Mouse (Mus musculus): Measurements from ENCODE around the gene Prps2.
A peak's percentile ranks its signal among the peaks of the same experiment; 100 is the strongest.
"Not testable (repeated sequence)": the region's sequence is repeated elsewhere in the genome, so short reads cannot be mapped to it uniquely, and the experiment has no call there.

Prps2 gene

DNA sequence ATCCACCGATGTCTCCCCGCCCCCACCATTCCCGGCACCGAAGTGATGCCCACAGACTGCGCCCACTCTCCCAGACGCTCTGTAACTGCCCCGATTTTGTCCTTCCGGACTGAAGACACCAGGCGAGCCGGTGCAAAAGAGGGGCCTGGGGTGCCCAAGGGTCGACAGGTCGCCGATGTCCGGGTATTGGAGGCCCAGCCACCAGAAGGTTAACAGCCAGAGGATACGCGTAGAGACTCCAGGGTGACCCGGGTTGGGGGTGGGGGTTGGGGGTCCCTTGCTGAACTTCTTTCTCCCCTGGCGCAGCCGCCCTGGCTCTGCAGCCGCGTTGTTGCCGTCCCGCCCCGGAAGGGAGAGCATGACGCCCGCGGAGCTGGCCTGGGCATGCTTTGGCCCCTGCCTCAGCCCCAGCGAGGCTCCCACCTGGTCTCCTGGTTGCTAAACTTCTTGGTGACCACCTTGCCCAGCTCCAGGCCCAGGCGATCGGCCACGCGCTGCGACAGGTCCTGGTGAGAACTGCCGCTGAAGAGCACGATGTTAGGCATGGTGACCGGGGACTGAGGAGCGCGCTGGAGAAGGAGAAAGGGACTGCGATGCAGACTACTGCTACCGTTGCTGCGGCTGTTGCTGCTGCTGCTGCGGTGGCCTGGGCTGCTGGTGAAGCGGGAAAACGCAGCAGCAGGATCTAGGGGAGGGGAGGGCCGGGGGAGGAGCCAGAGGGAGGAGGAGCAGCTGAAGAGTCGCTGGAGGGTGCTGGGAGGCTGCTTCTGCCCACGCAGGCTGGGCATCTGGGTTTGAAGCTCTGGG, at the start of gene Prps2:
TSS of gene Prps2 (minus strand) at position 703 of the 807 bp plus-strand sequence.
- DNase-seq = peak; percentile 31

DNA sequence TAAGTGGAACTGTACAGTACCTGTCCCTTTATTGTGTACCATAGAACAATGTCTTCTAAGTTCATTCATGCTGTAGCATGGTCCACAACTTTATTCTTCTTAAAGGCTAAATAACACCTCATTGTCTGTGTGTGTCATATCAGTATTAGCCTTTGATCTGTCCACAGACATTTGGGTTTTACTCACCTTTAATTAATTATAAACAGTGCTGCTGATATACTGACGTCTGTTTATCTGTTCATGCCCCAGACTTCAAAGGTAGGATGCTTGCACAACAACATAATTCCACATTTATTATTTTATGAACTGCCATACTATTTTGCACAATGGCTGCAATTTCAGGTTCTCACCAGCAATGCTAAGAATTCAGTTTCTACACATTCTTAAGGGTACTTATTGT, 35.1 kb upstream of the Prps2 start:
- no peak for DNase-seq

DNA sequence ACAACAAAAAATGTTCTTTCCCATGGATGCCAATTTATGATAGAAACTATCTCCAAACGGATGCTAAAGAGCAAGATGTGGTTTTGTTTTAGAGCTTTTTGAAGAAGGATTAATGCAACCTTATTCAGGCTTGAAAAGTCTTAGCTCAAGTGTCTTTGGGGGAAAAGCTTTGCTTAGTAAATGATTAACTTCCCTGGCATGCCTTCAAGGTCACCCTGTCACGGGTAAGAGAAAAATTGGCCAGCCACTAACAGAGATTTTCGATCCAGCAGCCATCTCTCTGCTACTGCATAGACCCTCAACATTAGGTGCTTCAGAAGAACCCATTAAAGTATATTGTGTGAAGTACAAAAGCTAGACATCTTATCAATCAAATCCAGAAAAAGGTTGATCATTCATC, 12.4 kb upstream of the Prps2 start:
- peak; percentile 77 for DNase-seq

DNA sequence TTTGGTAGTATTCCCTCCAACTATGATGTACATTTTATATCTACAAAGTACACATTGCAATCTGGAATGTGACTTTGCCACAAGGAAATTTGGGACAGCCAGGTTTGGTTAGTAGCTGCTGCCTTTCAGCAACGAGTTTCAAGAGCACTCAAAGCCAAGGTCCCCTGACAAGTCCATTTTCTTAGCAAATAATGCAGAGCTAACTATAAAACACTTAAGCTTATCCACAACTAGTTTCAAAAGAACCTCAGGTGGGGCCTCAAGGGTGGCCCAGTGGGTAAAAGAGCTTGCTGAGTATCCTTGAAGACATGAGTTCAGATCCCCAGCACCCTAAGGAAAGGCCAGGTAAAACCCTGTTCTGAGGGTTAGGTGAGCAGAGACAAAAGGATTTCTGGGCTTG, 4.1 kb upstream of the Prps2 start:
- DNase-seq = no peak

- no peak for DNase-seq
Observed at GRCm38 (mm10) chrX:167382854-167383186, 271 bp upstream of the Prps2 start.

GRCm38 (mm10) chrX:167381583-167382046, 934 bp downstream of the Prps2 start:
- peak; percentile 18 for DNase-seq

DNA sequence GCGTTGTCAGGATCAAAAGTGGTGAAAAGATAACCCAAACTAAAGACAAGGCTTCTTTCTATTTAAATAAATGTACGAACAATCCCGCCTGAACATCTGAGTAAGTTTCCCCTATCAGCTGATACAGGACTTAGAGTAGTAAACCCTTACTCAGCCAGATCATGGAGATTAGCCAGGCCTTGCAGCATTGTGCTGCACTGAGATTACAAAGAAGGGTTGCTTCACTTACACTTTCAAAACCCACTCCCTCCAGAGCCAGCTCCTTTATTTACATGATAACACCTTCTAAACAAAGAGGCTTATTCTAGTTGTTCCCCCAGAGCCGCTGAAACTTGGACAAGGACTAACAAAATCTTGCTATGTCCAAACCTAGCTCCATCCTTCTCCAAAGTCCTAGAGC, 2.5 kb downstream of the Prps2 start:
- no peak for DNase-seq

GRCm38 (mm10) chrX:167361231-167361630, 21.3 kb downstream of the Prps2 start:
- not testable (repeated sequence) for DNase-seq

GRCm38 (mm10) chrX:167359704-167360103, 22.8 kb downstream of the Prps2 start:
- no peak for DNase-seq

DNA sequence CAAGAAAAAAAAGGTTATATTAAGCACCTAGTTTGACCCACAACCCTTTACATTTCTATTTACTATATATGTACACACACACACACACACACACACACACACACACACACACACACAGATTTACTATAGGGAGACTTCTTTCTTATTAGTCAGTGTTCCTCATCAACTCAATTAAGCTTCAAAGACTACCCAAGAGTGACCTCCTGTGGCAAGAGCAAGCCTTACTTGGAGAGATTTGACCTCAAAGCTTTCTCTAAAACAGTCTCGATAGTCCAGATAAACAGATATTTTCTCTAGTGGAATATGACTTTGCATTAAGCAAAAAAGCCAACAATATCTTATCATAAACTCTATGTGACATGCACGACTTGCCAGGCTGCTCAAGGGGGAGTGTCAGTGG, 25.1 kb downstream of the Prps2 start:
- DNase-seq = peak; percentile 22

- DNase-seq = no peak
Observed at GRCm38 (mm10) chrX:167355965-167356364, 26.6 kb downstream of the Prps2 start.

DNA sequence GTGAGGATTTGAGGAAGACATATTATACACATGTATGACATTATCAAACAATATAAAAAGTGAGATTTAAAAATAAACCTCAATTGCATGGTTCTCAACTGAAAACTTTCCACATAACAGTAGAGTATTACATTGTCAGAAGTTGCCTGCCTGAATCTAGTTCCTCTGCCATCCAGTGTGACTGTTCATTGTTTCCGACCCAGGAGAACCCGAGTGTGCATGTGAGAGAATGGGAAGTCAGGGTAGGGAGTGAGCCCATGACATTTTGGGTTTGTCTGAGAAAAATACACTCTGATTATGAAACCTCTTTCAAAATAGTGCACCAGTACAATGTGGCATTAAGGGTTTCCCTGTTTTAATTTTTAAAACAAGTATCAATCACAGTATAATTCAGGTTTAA, 28.9 kb downstream of the Prps2 start:
- no peak for DNase-seq

- DNase-seq = no peak
Observed at GRCm38 (mm10) chrX:167346440-167346839, 36.1 kb downstream of the Prps2 start.

DNA sequence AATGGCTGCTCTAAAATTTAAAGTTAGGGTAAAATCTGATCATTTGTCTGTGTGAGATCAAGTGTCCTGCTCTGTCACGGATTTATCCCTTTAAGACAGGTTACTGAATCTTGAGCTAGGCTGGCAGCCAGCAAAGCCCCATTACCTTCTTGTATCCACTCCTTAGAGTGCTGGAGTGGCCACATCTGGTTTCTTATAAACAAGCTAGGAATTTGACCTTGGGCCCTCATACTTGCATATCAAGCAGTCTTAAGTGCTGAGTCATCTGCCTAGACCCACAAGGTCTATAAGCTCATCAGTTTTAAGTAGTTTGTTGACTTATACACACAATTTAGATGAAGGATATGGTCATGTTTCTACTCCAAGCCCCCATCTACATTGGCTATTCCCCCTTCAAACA, 38.2 kb downstream of the Prps2 start:
- peak; percentile 66 for DNase-seq

DNA sequence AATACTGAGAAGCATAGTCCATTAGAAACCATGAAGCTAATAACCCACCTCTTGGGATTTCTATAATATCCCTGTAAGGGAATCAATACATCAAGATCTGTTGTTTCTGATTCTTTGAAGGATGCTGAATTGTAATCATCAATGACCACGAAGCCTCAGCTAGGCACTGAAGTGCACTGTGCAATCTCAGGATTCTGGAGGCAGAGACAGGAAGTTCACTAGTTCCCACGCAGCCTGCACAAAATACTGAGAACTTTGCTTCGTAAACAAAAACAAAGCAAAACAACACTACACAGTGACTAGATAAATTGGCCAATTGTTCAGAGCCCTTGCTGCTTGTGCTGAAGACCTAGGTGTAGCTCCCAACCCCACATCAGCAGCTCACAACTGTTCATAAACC, 40.7 kb downstream of the Prps2 start:
- DNase-seq = no peak

DNA sequence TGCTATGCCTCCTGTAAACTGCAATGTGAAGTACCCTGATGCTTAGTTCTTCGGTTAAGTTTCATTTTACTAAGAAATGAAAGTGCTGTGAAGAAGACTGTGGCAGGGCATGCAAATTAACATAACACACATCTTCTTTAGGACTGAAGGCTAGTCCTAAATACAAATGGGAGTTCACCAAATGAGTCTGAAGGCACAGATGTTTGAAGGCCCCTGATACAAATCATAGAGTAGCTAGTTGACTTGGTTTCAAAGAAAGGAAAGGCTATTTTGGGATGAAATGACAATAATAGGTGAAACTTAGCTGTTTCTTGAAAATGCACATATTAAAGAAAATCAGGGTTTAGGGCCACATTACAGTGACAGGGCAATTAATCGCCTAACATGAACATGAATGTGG, 42.4 kb downstream of the Prps2 start:
- no peak for DNase-seq

DNA sequence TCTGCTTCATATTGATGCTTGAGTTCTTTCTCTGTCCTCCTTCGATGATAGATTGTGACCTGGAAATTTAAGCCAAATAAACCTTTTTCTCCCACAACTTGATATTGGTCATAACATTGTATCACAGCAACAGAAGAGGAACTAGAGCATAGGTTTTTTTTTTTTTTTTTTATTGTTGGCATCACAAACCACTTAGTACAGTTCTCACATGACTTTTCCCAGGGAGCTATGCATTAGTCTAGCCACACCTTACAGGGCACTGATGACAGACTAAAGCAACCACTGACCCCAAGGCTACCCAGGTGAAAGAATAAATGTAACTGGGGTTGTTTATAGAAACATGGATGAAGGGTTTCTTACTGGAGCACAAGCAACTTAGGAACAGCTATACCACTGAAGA, 44.6 kb downstream of the Prps2 start:
- no peak for DNase-seq

DNA sequence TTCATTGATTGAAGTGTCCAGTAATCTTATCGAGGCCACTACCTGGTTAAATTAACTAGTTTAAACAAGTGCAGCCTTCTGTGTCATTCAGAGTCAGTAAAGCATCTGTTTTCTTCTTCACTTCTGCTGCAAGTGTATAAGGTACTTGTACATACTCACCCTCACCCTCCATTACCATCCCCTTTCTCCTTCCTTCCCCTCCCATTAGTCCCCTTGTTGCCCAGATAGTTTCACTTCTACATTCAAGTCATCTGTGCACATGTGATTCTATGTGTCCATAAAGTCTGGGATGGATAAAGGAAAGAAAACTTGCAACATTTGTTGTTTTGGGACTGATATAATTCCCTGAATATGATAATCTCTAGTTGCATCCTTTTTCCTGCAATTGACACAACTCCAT, 48.0 kb downstream of the Prps2 start:
- DNase-seq = no peak

DNA sequence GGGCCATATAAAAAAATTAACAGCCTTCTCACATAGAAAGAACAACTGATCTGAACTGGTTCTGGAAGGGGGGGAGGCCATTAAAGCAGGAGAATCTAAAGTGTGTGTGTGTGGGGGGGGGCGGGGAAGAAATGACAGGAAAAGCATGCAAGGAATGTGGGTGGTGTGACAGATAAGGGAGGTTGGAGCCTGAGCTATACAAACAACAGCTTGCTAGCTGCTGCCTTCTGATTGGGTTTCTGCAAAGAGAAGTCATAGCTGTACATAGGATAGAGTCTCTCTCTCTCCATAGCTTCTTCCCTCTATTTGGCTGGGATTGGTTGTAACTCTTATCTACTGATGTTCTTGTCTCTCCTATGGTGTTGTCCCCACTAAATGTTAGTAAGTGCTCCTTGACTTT, 49.9 kb downstream of the Prps2 start:
- no peak for DNase-seq

- DNase-seq = no peak
Observed at GRCm38 (mm10) chrX:167330993-167331392, 51.6 kb downstream of the Prps2 start.

- no peak for DNase-seq
Observed at GRCm38 (mm10) chrX:167330399-167330798, 52.1 kb downstream of the Prps2 start, which contains the start of gene Tlr7. Gene Tlr7, minus strand, starts transcription at chrX:167330558.

DNA sequence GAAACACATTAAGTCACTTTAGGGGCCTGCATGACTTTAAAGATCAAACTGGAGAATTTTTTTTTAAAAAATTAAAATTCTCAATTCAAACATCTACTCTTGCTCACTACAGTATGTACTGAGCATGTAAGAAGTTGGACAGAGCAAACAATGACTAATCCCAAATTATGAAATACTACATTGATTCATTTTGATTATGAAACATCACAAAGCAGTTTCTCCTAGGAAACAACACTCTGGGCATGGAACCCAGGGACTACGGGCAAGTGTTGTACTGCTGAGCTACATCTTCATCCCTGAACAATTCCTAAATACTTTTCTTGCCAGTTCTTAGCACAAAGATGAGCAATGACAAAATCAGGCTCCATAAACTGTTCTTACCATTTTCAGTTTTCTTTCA, 52.9 kb downstream of the Prps2 start:
- no peak for DNase-seq

GRCm38 (mm10) chrX:167329098-167329497, 53.5 kb downstream of the Prps2 start:
- DNase-seq = peak; percentile 4

GRCm38 (mm10) chrX:167328519-167328918, 54.0 kb downstream of the Prps2 start:
- DNase-seq = no peak

GRCm38 (mm10) chrX:167323742-167324141, 58.8 kb downstream of the Prps2 start:
- no peak for DNase-seq
